Mouse (Mus musculus) small intestine, adult 2 months (tissue): ENCODE measurements around the gene Pnck.

Source experiments
- CTCF ChIP-seq: fragments of 200-500 bp; IDR thresholded peaks from 2 replicates; pipeline ENCODE4 v1.5.1; 2012; ENCODE audit warnings: low read depth, mild to moderate bottlenecking, control low read depth, inconsistent platforms, low read length, moderate library complexity, mixed read lengths; ENCODE audit not compliant: insufficient replicate concordance, insufficient read length; ENCODE audit errors: extremely low read depth
- POLR2A ChIP-seq: fragments of 200-500 bp; IDR thresholded peaks from 2 replicates; pipeline ENCODE4 v1.6.1; 2012; ENCODE audit warnings: low read depth, mild to moderate bottlenecking, control low read depth, inconsistent platforms, low read length, moderate library complexity

- TF ChIP-seq CTCF (no peak), POLR2A (no peak)
Measured at GRCm38 (mm10) chrX:73653392-73653791, 6.5 kb downstream of the Pnck start.
